In the genomic region with DNA sequence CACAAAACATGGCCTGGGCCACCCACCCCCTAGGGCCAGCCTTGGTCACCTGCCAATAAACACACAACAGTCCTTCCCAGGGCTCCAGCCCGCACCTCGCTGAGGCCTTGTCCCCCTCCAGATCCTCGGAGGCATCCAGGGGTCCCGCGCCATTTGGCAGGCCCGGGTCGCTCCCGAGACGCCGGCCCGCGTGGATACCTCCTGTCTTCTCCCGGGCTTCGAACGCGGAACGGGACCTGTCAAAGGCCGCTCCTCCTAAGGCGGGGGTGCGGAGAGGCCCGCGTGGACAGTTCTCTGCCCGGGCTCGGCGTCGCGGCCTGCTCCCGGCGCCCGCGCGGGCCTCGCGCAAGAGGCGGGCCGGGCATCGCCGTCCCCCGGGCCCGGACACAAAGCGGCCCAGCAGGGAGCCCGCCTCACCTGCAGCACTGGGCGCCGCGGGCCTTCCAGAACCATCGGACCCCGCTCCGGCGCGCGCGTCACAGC, we compare ENCODE assay signal across 8 mouse cellular contexts. TPM values are rescaled to one million over a fixed set of nuclear protein-coding genes. Genes with fewer than 3 reads are reported as not detected.
DNase-seq lines count a peak whose midpoint lies in the region; ATAC-seq and TF ChIP-seq lines count a peak whose summit lies in the region.

No protein-coding gene starts in this region.

- no peaks in the 10 kb centered on the region for H3K27me3 ChIP-seq in lung, embryonic 14.5 days (ENCODE audit: insufficient read depth, low read length)
- H3K27me3 ChIP-seq in forebrain, embryonic 10.5 days (ENCODE audit: poor library complexity, severe bottlenecking), result no peaks in the 10 kb centered on the region
- H3K27me3 ChIP-seq in hindbrain, embryonic 14.5 days (ENCODE audit: control insufficient read depth, insufficient read depth, low read length), result no peaks in the 10 kb centered on the region
- no peaks in the 10 kb centered on the region for H3K27me3 ChIP-seq in liver, embryonic 12.5 days (replicated peaks)
- H3K27me3 ChIP-seq in neural tube, embryonic 13.5 days, result no peaks in the 10 kb centered on the region

- peak overlapping the region; percentile 94 for H3K27ac ChIP-seq in lung, embryonic 14.5 days (ENCODE audit: low read depth)
- H3K27ac ChIP-seq in bone marrow macrophage, adult 2 months (ENCODE audit: insufficient read depth, low read depth, low read length), result peak overlapping the region; percentile 12; the same call in 1 of the 2 replicates
- peak overlapping the region; percentile 96 for H3K27ac ChIP-seq in forebrain, embryonic 10.5 days
- H3K27ac ChIP-seq in hindbrain, embryonic 14.5 days, result peak overlapping the region; percentile 92
- H3K27ac ChIP-seq in liver, embryonic 12.5 days, result peak overlapping the region; percentile 81
- peak overlapping the region; percentile 92 for H3K27ac ChIP-seq in neural tube, embryonic 13.5 days (replicated peaks)

- peak overlapping the region; percentile 94 for H3K4me2 ChIP-seq in lung, embryonic 14.5 days
- peak overlapping the region; percentile 95 for H3K4me2 ChIP-seq in hindbrain, embryonic 14.5 days (replicated peaks)
- H3K4me2 ChIP-seq in liver, embryonic 12.5 days, result peak overlapping the region; percentile 96
- H3K4me2 ChIP-seq in neural tube, embryonic 13.5 days, result peak overlapping the region; percentile 95

- peak; percentile 64 for ATAC-seq in lung, embryonic 14.5 days (ENCODE audit: insufficient read depth)
- ATAC-seq in hindbrain, embryonic 14.5 days (ENCODE audit: low FRiP score), result no peak; the same call in 1 of the 2 replicates
- peak; percentile 9; the same call in 1 of the 2 replicates for ATAC-seq in liver, embryonic 12.5 days
- peak; percentile 49 for ATAC-seq in neural tube, embryonic 13.5 days (ENCODE audit: low read depth)

- peak overlapping the region; percentile 95 for H3K4me3 ChIP-seq in lung, embryonic 14.5 days (ENCODE audit: low read depth, low read length)
- H3K4me3 ChIP-seq in bone marrow macrophage, adult 2 months (ENCODE audit: insufficient read depth, low read length), result peak overlapping the region; percentile 93
- peak overlapping the region; percentile 95 for H3K4me3 ChIP-seq in forebrain, embryonic 10.5 days
- peak overlapping the region; percentile 88 for H3K4me3 ChIP-seq in hindbrain, embryonic 14.5 days (replicated peaks; ENCODE audit: low read length)
- H3K4me3 ChIP-seq in liver, embryonic 12.5 days, result peak overlapping the region; percentile 78
- peak overlapping the region; percentile 83 for H3K4me3 ChIP-seq in neural tube, embryonic 13.5 days

- no peak for TF ChIP-seq POLR2A in bone marrow macrophage, adult 2 months (IDR thresholded peaks at IDR 0.05; ENCODE audit: borderline replicate concordance, low read depth, low read length)

- H3K4me1 ChIP-seq in lung, embryonic 14.5 days (ENCODE audit: insufficient read depth), result peaks cover 13% of the 10 kb centered on the region
- peaks cover 22% of the 10 kb centered on the region for H3K4me1 ChIP-seq in bone marrow macrophage, adult 2 months (ENCODE audit: control insufficient read depth, insufficient read depth, low read length)
- peaks cover 50% of the 10 kb centered on the region for H3K4me1 ChIP-seq in forebrain, embryonic 10.5 days
- H3K4me1 ChIP-seq in hindbrain, embryonic 14.5 days (replicated peaks; ENCODE audit: control insufficient read depth, insufficient read depth, low read length), result peaks cover 33% of the 10 kb centered on the region
- peaks cover 57% of the 10 kb centered on the region for H3K4me1 ChIP-seq in liver, embryonic 12.5 days
- peaks cover 51% of the 10 kb centered on the region for H3K4me1 ChIP-seq in neural tube, embryonic 13.5 days (replicated peaks)

- peak; percentile 52 for DNase-seq in lung, embryonic 14.5 days
- DNase-seq in lung, postnatal 14 days, result no peak
- DNase-seq in forebrain, embryonic 10.5 days (ENCODE audit: extremely low spot score, low spot score), result peak; percentile 44
- no peak for DNase-seq in hindbrain, embryonic 14.5 days (ENCODE audit: low spot score)
- DNase-seq in adrenal gland, postnatal 10 days, result no peak

- WGBS in lung, embryonic 14.5 days, result under 1% methylated on average over 52 of the region's 52 CpGs
- under 1% methylated on average over 41 of the region's 52 CpGs for WGBS in forebrain, embryonic 10.5 days
- WGBS in hindbrain, embryonic 14.5 days, result 0% methylated on average over 33 of the region's 52 CpGs
- under 1% methylated on average over 51 of the region's 52 CpGs for WGBS in liver, embryonic 12.5 days (ENCODE audit: insufficient replicate concordance)
- 0% methylated on average over 44 of the region's 52 CpGs for WGBS in neural tube, embryonic 13.5 days

- H3K9me3 ChIP-seq in lung, embryonic 14.5 days (ENCODE audit: low read depth, low read length), result no peaks in the 10 kb centered on the region
- no peaks in the 10 kb centered on the region for H3K9me3 ChIP-seq in forebrain, embryonic 10.5 days
- no peaks in the 10 kb centered on the region for H3K9me3 ChIP-seq in hindbrain, embryonic 14.5 days (ENCODE audit: control insufficient read depth, low read length)
- no peaks in the 10 kb centered on the region for H3K9me3 ChIP-seq in liver, embryonic 12.5 days (replicated peaks)
- no peaks in the 10 kb centered on the region for H3K9me3 ChIP-seq in neural tube, embryonic 13.5 days

- TF ChIP-seq CTCF in lung, embryonic 14.5 days (IDR thresholded peaks at IDR 0.05; ENCODE audit: low read depth), result no peak
- no peak for TF ChIP-seq CTCF in bone marrow macrophage, adult 2 months (IDR thresholded peaks at IDR 0.05; ENCODE audit: low read depth, low read length)

- H3K9ac ChIP-seq in lung, embryonic 14.5 days, result peak overlapping the region; percentile 96
- H3K9ac ChIP-seq in hindbrain, embryonic 14.5 days, result peak overlapping the region; percentile 97
- H3K9ac ChIP-seq in liver, embryonic 12.5 days, result peak overlapping the region; percentile 87
- peak overlapping the region; percentile 96 for H3K9ac ChIP-seq in neural tube, embryonic 13.5 days

- no peaks in the 10 kb centered on the region for H3K36me3 ChIP-seq in lung, embryonic 14.5 days (ENCODE audit: insufficient read depth)
- peaks cover 26% of the 10 kb centered on the region for H3K36me3 ChIP-seq in forebrain, embryonic 10.5 days (replicated peaks)
- peaks cover 2% of the 10 kb centered on the region; the same call in 1 of the 2 replicates for H3K36me3 ChIP-seq in hindbrain, embryonic 14.5 days (replicated peaks; ENCODE audit: control insufficient read depth, insufficient read depth)
- peaks cover 11% of the 10 kb centered on the region for H3K36me3 ChIP-seq in liver, embryonic 12.5 days
- peaks cover 3% of the 10 kb centered on the region; the same call in 1 of the 2 replicates for H3K36me3 ChIP-seq in neural tube, embryonic 13.5 days

RNA-seq across cellular contexts. Expression of a gene that starts 0.4 kb away (rescaled TPM):
- polyA plus RNA-seq in lung, embryonic 14.5 days (2014; fragmentation: Nextera tagmentation; extraction: Ambion mirVana), result 21.7 and 23.4 TPM in 2 replicates
- polyA plus RNA-seq in bone marrow macrophage, adult 2 months (2012; ENCODE audit: insufficient read depth, insufficient read length, missing spikeins), result 22.3 and 28.6 TPM in 2 replicates
- 47.0 and 47.7 TPM in 2 replicates for polyA plus RNA-seq in forebrain, embryonic 10.5 days (2016; fragmentation: Nextera tagmentation; extraction: Ambion mirVana)
- 28.0 and 36.7 TPM in 2 replicates for polyA plus RNA-seq in hindbrain, embryonic 14.5 days (2014; fragmentation: Nextera tagmentation; extraction: Ambion mirVana)
- 22.5 and 23.1 TPM in 2 replicates for polyA plus RNA-seq in liver, embryonic 12.5 days (2016; fragmentation: Nextera tagmentation; extraction: Ambion mirVana)
- polyA plus RNA-seq in neural tube, embryonic 13.5 days (2015; fragmentation: Nextera tagmentation; extraction: Ambion mirVana), result 48.2 and 53.0 TPM in 2 replicates
- total RNA-seq in adrenal gland, postnatal 10 days (2021), result 10 to 100 TPM; 49.4 to 56.8 TPM

Comparison
In these comparisons a context has a peak if more than half of its experiments do, and no peak if none do; other contexts are left out.
1. DNase-seq: peak in lung, embryonic 14.5 days (single experiment) and forebrain, embryonic 10.5 days (single experiment); none in lung, postnatal 14 days (single experiment), hindbrain, embryonic 14.5 days (single experiment) and adrenal gland, postnatal 10 days (single experiment).
2. H3K27ac ChIP-seq: peak in every context shown above with its lines; median percentile 96 in forebrain, embryonic 10.5 days; 94 in lung, embryonic 14.5 days; 92 in hindbrain, embryonic 14.5 days; 92 in neural tube, embryonic 13.5 days; 81 in liver, embryonic 12.5 days; 12 in bone marrow macrophage, adult 2 months.
3. Peak in every context shown above with its lines, with median percentiles within 50 percentile points of each other: H3K4me2 ChIP-seq, H3K4me3 ChIP-seq and H3K9ac ChIP-seq.